In the genomic region with DNA sequence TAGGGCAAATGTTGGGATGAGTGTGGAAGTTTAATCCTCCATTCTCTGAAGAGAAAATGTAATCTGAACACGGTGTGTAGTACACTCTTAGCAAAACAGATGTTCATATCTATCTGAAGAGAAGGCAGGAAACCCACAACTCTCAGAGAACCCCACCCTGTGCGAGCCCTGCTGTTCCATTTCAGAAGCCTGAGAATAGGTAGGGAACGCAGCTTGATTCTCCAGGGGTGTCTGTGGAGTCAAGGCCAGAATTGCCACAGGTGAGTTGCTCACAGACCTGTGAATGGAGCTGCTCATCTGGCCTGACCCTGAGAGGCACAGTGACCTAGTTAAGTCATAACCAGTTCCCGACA, we compare ENCODE assay signal across 19 mouse cellular contexts.
"Had no signal": no experiment of that assay in that cellular context is flagged by ENCODE, and none has a peak within 500 bp of the region (broad histone marks: within the 10 kb centered on the region; RNA-seq: fewer than 3 reads in every experiment).

No protein-coding gene starts in this region.

- H3K9ac ChIP-seq: limb, embryonic 12.5 days; limb, embryonic 15.5 days; liver, embryonic 14.5 days; liver, postnatal 0 days; lung, embryonic 14.5 days; midbrain, embryonic 12.5 days; midbrain, embryonic 15.5 days; neural tube, embryonic 13.5 days; stomach, embryonic 15.5 days had no signal

- H3K9me3 ChIP-seq: limb, embryonic 12.5 days; limb, embryonic 15.5 days; midbrain, embryonic 12.5 days; midbrain, embryonic 15.5 days; neural tube, embryonic 13.5 days; stomach, embryonic 15.5 days had no signal

- H3K36me3 ChIP-seq: limb, embryonic 12.5 days; limb, embryonic 15.5 days; midbrain, embryonic 12.5 days; midbrain, embryonic 15.5 days; neural tube, embryonic 13.5 days; stomach, embryonic 15.5 days had no signal

- ATAC-seq: inflammation-experienced regulatory T-cells, adult 6 months; lung, postnatal 0 days; midbrain, embryonic 15.5 days had no signal

- H3K27me3 ChIP-seq: limb, embryonic 12.5 days; limb, embryonic 15.5 days; midbrain, embryonic 12.5 days; midbrain, embryonic 15.5 days; neural tube, embryonic 13.5 days; stomach, embryonic 15.5 days had no signal

- H3K4me2 ChIP-seq: limb, embryonic 12.5 days; limb, embryonic 15.5 days; liver, embryonic 11.5 days; lung, embryonic 14.5 days; midbrain, embryonic 12.5 days; midbrain, embryonic 15.5 days; neural tube, embryonic 13.5 days; stomach, embryonic 15.5 days had no signal

- DNase-seq: kidney, adult 18-20 months; kidney, adult 9 months; kidney, postnatal 14 days; kidney, postnatal 4 days; left cerebral cortex, postnatal 4 days; liver, postnatal 0 days; lung, embryonic 14.5 days; retina, postnatal 1 day had no signal

- H3K4me3 ChIP-seq: limb, embryonic 12.5 days; limb, embryonic 15.5 days; midbrain, embryonic 12.5 days; midbrain, embryonic 15.5 days; neural tube, embryonic 13.5 days; stomach, embryonic 15.5 days had no signal

- H3K4me1 ChIP-seq: limb, embryonic 15.5 days; midbrain, embryonic 12.5 days; midbrain, embryonic 15.5 days; neural tube, embryonic 13.5 days; stomach, embryonic 15.5 days had no signal

- H3K27ac ChIP-seq: limb, embryonic 12.5 days; limb, embryonic 15.5 days; liver, embryonic 14.5 days; macrophage; midbrain, embryonic 12.5 days; midbrain, embryonic 15.5 days; neural tube, embryonic 13.5 days; stomach, embryonic 15.5 days had no signal
